Mouse (Mus musculus): ENCODE results near the gene Dmpk.

Gene Dmpk

DNA sequence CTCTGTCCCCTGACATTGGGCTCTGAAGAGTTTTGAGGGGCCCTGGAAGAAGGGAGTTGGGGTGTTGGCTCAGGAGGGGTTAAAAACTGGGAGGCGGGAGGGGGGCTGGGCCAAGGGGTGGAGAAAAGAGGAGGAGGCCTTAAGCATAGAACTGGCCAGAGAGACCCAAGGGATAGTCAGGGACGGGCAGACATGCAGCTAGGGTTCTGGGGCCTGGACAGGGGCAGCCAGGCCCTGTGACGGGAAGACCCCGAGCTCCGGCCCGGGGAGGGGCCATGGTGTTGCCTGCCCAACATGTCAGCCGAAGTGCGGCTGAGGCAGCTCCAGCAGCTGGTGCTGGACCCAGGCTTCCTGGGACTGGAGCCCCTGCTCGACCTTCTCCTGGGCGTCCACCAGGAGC, at the start of gene Dmpk:
Gene Dmpk, plus strand, starts transcription at position 149 of the 400 bp plus-strand sequence.
- CTCF ChIA-PET: interaction anchor here (0.9 to 3.2 kb wide), 2 partner anchors 13 to 95 kb away, joined by 3 to 23 read pairs; no protein-coding TSS in a partner anchor

DNA sequence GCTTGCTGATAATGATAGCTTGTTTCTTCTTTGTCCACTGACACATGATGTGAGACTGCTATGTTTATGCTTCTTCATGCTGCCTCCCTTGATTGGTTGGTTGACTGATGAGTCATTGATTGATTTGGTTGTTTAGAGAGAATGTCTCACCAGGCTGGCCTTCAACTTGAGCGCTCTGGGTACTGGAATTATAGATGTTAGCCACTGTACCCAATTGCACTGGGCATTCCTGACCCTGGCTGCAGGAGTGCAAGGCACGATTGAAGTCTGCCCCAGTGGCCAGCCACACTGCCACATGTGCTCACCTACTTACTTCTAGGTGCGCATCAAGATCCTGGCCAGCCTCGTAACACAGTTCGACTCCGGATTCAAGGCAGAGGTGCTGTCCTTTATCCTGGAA, 39.0 kb upstream of the Dmpk start:
- CTCF ChIA-PET: no interaction called here

DNA sequence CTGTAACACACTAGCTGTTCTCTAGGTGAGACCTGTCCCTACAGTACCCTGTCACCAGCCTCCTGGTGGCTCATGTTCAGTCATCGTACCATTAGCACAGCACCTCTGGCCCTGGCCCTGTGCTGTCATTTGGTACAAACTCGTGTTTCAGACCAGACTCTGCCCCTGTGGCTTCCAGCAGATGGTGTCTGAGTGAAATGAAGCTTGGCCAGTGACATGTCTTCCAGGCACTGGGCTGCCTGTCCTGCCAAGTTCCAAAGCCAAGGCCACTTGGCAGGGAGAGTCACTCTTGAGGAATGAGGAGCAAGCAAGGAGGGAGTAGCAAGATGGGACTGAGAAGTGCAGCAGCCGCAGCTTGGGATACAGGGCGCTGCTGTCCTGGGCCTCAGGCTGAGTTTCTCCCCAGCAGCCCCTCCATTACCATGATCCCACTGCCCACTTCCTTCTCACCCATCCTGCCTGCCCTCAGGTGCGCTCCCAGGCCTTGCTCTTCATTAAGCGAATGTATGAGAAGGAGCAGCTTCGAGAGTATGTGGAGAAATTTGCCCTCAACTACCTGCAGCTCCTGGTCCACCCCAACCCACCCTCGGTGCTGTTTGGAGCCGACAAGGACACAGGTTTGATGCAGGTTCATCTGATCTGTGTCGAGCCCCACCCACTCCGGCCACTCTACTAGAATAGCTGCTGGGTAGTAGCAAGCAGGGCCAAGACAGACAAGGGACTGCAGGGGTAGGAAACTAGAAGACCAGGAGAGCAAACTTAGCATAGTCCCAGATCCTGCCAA, 37.2 kb upstream of the Dmpk start:
- CTCF ChIA-PET: interaction anchor here (0.5 to 0.6 kb wide), 2 partner anchors 20 to 46 kb away, joined by 3 to 5 read pairs; no protein-coding TSS in a partner anchor

DNA sequence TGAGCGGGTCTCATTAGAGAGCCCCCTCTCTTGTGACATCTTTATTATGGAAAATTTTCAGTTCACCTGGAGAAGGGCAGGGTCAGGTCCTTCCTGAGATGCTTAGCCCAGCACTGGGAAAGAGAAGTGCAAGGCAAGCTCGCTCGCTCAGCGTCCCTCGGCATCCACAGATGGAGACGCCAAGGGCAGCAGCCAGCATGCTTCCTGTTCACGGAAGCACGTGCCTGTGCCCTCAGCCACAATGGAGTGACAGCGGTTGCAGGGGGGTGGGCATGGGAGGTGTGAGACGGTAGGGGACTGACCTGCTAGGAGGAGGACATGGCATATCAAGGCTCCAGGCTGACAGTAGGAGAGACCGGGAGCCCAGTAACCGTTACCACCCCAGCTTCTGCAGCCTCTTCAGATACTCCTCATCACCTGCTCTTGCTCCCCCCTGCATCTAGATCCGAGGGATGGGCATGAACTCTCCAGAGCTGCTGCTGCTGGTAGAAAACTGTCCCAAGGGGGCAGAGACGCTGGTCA, 35.6 kb upstream of the Dmpk start:
- CTCF ChIA-PET: no interaction called here

DNA sequence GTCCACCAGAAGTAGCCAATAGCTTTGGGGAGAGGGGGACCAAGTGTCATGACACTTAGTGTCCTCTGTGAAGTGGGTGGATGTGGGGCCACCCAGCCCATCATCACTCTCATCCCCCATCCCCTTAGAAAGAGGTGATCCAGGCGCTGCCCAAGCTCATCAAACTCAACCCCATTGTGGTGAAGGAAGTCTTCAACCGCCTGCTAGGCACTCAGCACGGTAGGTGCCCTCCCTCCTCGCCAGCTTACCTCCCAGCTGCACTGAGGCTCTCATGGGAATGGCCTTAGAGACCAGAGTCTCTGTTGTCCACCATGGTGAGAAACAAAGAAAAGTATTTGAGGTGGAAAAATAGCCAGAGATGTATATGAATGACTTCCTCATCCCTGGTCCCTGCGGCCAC, 34.4 kb upstream of the Dmpk start:
- CTCF ChIA-PET: no interaction called here

DNA sequence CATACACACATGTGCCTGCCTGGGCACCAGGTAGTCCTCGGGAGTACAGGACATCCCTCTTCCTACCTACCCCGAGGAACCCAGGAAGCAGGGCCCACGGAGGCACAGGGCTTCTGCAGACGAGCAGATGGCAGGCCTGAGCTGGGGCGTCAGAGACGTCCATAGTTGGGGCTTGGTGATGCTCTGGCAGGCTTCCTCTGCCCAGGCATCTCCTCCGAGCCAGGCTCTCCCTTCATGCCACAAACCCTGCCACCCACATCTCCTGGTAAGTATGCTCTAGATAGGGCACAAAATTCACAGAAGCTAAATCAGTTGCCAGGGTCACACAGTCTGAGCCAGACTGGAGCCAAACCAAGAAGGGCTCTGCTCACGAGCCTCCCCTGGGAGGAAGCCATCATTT, 33.5 kb upstream of the Dmpk start:
- CTCF ChIA-PET: no interaction called here

DNA sequence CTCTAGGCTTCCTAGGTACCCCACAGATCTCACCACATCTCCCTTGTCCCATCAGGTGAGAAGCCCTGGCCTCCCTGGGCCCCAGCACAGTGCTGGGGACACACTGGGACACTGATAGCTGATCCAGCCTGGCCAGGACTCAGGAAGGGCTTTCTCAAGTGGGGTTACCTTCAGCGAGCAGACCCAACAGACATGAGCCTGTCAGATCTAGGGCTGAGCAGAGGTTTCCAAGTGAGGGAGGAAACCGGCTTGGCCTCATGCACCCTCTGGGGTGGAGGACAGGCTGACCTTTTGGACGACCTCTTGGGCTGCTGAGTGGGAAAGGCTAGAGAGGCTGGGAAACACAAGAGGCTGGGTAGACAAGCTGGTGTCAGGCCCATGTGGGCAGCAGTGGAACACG, 32.5 kb upstream of the Dmpk start:
- CTCF ChIA-PET: interaction anchor here (0.6 kb wide), 1 partner anchor 38 kb away, joined by 4 read pairs; no protein-coding TSS in a partner anchor

DNA sequence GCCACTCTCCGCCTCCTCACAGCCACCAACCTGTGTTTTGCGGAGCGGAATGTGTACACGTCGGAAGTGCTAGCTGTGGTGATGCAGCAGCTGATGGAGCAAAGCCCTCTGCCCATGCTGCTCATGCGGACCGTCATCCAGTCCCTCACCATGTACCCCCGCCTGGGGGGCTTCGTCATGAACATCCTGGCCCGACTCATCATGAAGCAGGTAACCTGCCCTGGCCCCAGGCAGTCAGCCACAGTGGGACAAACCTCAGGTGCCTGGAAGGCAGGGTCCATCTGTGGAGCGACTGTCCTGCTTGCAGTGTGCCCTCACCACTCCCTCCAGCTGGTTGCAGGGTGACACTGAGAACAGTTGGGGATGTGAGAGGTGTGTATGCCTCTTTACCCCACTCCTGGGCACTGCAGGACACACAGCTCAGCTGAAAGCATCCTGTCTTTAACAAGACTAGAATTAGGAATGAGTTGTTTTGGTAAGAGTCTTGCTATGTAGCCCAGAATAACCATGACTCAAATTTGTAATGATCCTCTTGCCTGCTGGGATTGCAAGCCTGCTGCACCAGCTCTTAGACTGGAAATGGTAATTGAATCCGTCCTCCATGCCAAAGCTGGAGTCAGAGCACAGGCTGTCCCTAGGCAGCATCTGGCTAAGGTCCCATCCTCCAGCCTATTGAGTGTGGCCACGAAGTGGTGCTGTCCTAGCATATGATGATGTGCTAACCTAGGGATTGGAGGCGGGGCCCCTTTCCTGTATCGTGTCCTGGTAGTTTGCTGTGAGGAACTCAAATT, 31.1 kb upstream of the Dmpk start:
- CTCF ChIA-PET: interaction anchor here (0.6 kb wide), 1 partner anchor 635 kb away, joined by 4 read pairs; no protein-coding TSS in a partner anchor

DNA sequence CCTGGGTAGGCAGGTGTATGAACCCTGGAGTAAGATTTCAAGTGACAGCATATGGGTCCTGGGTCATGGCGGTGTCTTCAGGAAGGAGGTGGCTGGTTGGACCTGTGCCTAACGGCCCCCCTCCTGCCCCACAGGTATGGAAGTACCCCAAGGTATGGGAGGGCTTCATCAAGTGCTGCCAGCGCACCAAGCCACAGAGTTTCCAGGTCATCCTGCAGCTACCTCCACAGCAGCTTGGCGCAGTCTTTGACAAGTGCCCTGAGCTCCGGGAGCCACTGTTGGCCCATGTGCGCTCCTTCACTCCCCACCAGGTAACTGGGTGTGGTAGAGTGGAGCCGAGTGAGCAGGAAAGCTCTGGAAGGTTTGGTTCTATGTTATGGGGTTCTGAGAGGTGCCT, 30.5 kb upstream of the Dmpk start:
- CTCF ChIA-PET: no interaction called here

DNA sequence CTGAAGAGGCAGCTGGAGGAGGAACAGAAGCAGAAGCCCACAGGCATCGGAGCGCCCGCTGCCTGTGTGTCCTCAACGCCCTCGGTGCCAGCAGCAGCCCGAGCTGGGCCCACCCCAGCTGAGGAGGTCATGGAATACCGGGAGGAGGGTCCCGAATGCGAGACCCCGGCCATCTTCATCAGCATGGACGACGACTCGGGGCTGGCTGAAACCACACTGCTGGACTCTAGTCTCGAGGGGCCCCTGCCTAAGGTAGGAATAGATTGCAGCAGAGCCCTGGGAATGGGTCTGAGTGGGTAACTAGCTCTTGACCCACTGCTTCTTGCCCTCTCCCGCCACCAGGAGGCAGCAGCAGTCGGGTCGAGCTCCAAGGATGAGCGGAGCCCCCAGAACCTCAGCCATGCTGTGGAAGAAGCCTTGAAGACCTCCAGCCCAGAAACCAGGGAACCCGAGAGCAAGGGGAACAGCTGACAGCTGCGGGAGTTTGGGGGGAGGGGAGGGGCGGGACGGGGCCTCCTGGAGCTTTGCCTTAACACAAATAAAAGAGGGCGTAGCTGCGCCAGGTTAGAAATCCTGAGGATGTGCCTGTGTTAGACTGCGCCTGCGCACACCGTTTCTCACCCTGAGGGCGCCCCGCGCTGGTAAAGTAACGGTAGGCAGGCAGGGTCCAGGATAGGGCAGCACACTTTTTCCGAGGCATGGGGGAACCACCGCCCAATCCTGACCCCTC, 29.4 kb upstream of the Dmpk start, which contains the start of gene Rsph6a:
Gene Rsph6a, plus strand, starts transcription at position 644 of the 730 bp plus-strand sequence.
- CTCF ChIA-PET: no interaction called here

DNA sequence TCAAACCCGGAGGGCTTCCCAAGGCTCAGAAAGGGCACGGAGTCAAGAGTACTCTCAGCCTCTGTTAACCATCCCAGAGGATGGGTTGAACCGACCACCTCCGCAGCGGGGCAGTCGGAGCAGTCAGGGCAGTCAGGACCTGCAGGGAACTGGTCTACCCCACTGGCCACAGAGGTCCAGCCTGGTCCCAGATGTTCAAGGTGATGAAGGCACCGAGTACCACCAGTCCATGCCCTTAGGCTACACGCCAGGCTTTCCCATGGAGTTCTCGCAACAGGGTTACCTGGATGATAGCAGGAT, 28.9 kb upstream of the Dmpk start:
- CTCF ChIA-PET: no interaction called here

DNA sequence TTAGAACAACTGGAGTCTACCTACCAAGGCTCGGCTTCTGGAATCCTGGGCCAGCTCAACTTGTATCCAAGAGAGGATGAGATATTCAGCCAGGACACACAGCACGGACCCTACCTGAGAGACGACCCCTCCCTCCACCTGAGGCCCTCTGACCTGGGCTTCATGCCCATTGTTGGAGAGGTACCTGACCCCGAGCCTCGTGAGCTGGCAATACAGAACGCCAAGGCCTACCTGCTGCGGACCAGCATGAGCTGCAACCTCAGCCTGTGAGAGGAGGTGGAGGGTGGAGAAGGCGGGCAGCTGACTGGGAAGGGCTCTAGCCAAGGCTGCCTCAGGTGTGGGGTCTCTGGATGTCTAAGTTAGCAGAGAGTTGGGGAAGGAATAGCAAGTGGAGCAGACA, 28.5 kb upstream of the Dmpk start:
- CTCF ChIA-PET: no interaction called here

DNA sequence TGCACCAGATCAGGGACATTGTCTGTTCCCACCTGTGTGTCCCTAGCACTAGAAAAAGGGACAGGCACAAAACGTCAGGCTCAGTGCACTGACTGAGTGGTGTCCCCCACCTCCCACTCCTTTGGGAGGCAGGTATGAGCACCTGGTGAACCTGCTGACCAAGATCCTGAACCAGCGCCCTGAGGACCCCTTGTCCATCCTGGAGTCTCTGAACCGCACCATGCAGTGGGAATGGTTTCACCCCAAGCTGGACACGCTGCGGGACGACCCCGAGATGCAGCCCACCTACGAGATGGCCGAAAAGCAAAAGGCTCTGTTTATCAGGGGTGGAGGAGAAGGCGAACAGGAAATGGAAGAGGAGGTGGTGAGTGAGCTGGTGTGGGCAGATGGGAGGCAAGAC, 26.2 kb upstream of the Dmpk start:
- CTCF ChIA-PET: no interaction called here

DNA sequence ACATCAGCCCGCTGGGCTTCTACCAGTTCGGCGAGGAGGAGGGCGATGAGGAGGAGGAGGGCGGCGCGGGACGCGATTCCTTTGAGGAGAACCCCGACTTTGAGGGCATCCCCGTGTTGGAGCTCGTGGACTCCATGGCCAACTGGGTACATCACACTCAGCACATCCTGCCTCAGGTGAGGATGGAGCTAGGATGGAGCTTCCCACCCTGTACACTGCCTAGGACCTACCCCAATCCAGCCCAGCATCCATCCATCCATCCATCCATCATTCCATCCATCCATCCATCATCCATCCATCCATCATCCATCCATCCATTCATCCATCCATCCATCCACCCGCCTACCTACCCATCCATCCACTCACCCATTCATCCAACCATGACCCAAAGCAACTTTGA, 17.8 kb upstream of the Dmpk start:
- CTCF ChIA-PET: interaction anchor here (1.7 kb wide), 1 partner anchor 26 kb away, joined by 4 read pairs; no protein-coding TSS in a partner anchor

DNA sequence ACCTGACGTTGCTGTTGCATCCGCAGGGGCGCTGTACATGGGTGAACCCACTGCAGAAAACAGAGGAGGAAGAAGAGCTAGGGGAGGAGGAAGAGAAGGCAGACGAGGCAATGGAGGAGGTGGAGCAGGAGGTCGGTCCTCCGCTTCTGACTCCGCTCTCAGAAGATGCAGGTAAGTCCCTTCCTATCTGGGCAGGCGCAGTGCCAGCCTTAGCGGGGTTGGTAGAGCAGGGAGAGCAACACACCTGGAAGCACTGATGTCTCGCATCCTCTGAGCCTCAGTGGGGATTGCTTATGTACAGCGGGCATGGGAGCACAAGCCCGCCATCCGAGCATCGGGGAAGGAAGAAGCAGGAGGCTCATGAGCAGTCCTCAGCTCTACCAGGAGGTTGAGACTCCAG, 16.6 kb upstream of the Dmpk start:
- CTCF ChIA-PET: interaction anchor here (0.6 kb wide), 1 partner anchor 16 kb away, joined by 3 read pairs; no protein-coding TSS in a partner anchor

DNA sequence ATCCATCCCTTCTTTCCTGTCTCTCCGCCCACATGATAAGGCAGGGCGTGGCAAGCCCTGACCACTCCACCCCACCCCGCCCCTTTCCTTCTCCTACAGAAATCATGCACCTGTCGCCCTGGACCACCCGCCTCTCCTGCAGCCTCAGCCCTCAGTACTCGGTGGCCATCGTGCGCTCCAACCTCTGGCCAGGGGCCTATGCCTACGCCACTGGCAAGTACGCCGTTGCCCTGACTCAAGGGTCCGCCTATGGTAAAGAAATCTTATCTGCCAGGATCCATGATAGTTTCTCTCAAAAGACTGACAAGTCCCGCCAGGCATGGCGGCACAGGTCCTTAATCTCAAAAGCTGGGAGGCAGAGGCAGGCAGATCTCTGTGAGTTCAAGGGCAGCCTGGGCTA, 15.7 kb upstream of the Dmpk start:
- CTCF ChIA-PET: no interaction called here

DNA sequence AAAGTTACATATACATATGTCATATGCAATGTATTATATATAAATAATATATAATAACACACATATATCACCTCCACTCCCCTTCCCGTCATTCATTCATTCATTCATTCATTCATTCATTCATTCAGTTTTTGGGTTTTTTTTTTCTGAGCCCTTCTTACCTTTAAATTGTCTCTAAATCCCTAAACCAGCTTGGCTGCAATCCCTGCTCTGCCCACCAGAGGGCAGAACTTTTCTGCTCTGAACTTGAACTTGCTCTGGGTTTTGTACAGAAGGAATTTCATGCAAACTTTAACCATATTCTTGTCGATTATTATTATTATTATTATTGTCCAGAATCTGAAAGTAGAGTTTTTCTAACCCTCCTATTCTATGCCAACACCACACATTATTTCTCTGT, 14.9 kb upstream of the Dmpk start:
- CTCF ChIA-PET: interaction anchor here (0.7 to 1.0 kb wide), 3 partner anchors 9 to 23 kb away, joined by 3 read pairs; no protein-coding TSS in a partner anchor

DNA sequence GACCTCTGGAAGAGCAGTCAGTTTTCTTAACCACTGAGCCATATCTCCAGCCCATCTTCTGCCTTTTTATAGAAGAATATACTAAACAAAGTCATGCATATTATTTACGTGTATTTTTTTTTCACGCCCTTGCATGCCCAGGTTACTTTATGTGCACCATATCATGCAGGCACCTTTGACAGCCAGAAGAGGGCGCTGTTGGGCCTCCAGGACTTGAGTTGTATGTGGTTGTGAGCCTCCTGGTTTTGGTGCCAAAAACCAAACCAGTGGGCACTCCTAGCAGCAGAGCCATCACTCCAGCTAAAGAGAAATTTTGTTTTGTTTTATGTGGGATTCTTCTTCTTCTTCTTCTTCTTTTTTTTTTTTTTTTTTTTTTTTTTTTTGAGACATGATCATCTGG, 14.1 kb upstream of the Dmpk start:
- CTCF ChIA-PET: interaction anchor here (0.6 to 2.9 kb wide), 3 partner anchors 16 to 86 kb away, joined by 8 to 23 read pairs (median 20); partner anchors contain the start of gene Dmpk

DNA sequence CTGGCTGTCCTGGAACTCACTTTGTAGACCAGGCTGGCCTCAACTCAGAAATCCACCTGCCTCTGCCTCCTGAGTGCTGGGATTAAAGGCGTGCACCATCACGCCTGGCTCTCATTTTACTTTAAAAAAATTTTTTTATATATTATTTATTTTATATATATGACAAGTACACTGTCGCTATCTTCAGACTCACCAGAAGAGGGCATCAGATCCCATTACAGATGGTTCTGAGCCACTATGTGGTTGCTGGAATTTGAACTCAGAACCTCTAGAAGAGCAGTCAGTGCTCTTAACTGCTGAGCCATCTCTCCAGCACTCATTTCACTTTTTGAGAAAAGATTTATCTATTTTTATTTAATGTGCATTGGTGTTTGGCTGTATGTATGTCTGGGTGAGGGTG, 12.6 kb upstream of the Dmpk start:
- CTCF ChIA-PET: interaction anchor here (0.7 to 2.9 kb wide), 4 partner anchors 14 to 310 kb away, joined by 3 to 23 read pairs (median 6); partner anchors contain the start of gene Dmpk

DNA sequence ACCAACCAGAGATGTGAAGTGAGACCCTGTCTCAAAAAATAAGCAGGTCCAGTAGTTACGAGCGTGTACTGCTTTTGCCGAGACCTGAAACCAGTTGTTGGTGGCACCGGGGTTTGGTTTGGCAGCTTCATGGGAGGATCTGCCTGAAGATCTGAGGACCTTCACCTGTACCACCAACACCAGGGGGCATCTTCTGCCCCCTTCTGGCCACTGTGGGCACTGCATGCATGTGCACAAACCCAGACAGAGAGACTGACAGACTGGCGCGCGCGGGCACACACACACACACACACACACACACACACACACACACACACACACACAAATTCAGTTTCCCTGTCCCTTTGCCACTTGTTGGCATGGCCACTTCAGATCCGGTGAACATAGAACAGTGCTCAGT, 10.1 kb upstream of the Dmpk start:
- CTCF ChIA-PET: interaction anchor here (0.6 to 1.8 kb wide), 2 partner anchors 13 to 20 kb away, joined by 3 to 6 read pairs; no protein-coding TSS in a partner anchor

DNA sequence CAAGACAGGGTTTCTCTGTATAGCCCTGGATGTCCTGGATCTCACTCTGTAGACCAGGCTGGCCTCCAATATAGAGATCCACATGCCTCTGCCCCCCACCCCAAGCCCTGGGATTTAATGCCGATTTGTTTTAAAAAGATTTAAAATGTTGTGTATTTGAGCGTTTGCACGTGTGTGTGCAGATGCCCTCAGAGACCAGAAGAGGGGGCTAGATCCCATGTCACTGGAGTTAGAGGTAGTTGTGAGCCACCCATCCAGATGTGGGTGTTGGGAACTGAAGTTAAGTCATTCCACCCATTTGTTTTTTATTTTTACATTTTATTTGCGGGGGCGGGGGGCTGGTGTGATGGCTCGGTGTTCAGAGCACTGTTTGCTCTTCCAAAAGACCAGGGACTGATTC, 9.2 kb upstream of the Dmpk start:
- CTCF ChIA-PET: no interaction called here

DNA sequence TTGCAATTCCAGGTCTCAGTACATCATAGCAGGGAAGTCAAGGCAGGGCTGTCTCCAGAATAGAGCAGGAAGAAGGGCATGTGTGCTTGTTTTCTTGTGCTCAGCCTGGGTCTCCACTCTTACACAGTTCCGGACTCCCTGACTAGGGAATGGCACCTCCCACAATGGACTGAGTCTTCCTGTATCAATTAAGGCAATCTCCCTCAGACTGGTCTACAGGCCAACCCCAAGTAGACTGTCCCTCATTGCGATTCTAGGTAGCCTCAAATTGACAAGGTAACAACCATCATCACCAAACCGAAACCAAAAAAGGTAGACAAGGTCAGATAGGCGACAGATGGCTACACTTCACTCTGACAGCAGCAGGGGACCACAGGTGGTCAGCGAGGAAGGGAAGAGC, 8.4 kb upstream of the Dmpk start:
- CTCF ChIA-PET: interaction anchor here (0.6 to 2.3 kb wide), 2 partner anchors 11 to 43 kb away, joined by 3 to 18 read pairs; partner anchors contain the start of gene Gm4969

All from spleen, embryonic (tissue).